Mouse (Mus musculus): ENCODE data around the gene Olfr1123.
"Not testable (repeated sequence)": the region's sequence is repeated elsewhere in the genome, so short reads cannot be mapped to it uniquely, and the experiment has no call there.

Olfr1123 gene

GRCm38 (mm10) chr2:87416335-87416734 is at the start of gene Olfr1123:
TSS of gene Olfr1123 (plus strand) at chr2:87416635.
- no peak for DNase-seq (ENCODE audit: low spot score in 2 of 2)

GRCm38 (mm10) chr2:87369595-87369994 is 46.8 kb upstream of the Olfr1123 start, which contains the start of gene Olfr1121:
TSS of gene Olfr1121 (plus strand) at chr2:87369895.
- no peak for DNase-seq (ENCODE audit: low spot score in 2 of 2)

- no peak for DNase-seq (ENCODE audit: low spot score in 2 of 2)
These were observed 44.7 kb upstream of the Olfr1123 start for GRCm38 (mm10) chr2:87371726-87372125.

- DNase-seq (ENCODE audit: low spot score in 2 of 2): no peak
These were observed 32.5 kb upstream of the Olfr1123 start for GRCm38 (mm10) chr2:87383935-87384334.

- no peak for DNase-seq (ENCODE audit: low spot score in 2 of 2)
These were observed 30.9 kb upstream of the Olfr1123 start, which contains the start of gene Olfr1122 for GRCm38 (mm10) chr2:87385549-87385948. TSS of gene Olfr1122 (plus strand) at chr2:87385849.

GRCm38 (mm10) chr2:87393605-87394004 is 22.8 kb upstream of the Olfr1123 start:
- DNase-seq (ENCODE audit: low spot score in 2 of 2): not testable (repeated sequence)

GRCm38 (mm10) chr2:87394686-87395085 is 21.7 kb upstream of the Olfr1123 start:
- not testable (repeated sequence) for DNase-seq (ENCODE audit: low spot score in 2 of 2)

- no peak for DNase-seq (ENCODE audit: low spot score in 2 of 2)
These were observed 13.5 kb downstream of the Olfr1123 start, which contains the start of gene Olfr1124 for GRCm38 (mm10) chr2:87429975-87430374. TSS of gene Olfr1124 (plus strand) at chr2:87430275.

GRCm38 (mm10) chr2:87437731-87438130 is 21.3 kb downstream of the Olfr1123 start:
- DNase-seq (ENCODE audit: low spot score in 2 of 2): no peak

GRCm38 (mm10) chr2:87453662-87454061 is 37.2 kb downstream of the Olfr1123 start, which contains the start of gene Olfr1126:
TSS of gene Olfr1126 (plus strand) at chr2:87453962.
- no peak for DNase-seq (ENCODE audit: low spot score in 2 of 2)

- no peak for DNase-seq (ENCODE audit: low spot score in 2 of 2)
These were observed 45.3 kb downstream of the Olfr1123 start for GRCm38 (mm10) chr2:87461769-87462168.
